Mouse (Mus musculus) heart, embryonic 15.5 days (tissue): ENCODE data around the gene Otud7b. TPM values are rescaled to one million over a fixed set of nuclear protein-coding genes. Genes with fewer than 3 reads are reported as not detected.

Source experiments
- ATAC-seq: fragments of 200-750 bp; cut with Nextera tagmentation; replicated peaks from 2 replicates; pipeline ENCODE4 v1.8.0; 2017; ENCODE audit warnings: low read depth, moderate TSS enrichment; ENCODE audit not compliant: insufficient number of reproducible peaks, insufficient read depth, low FRiP score
- H3K27ac ChIP-seq: fragments of 300-500 bp; sonication (generic); 2 replicates; pipeline ENCODE4 v1.5.1; 2015; ENCODE audit warnings: mild to moderate bottlenecking, inconsistent platforms
- H3K27me3 ChIP-seq: fragments of 300-500 bp; sonication (generic); 2 replicates; pipeline ENCODE4 v1.6.1; 2015; ENCODE audit warnings: inconsistent platforms
- H3K36me3 ChIP-seq: fragments of 300-500 bp; sonication (generic); 2 replicates; pipeline ENCODE4 v1.6.1; 2015; ENCODE audit warnings: mild to moderate bottlenecking, inconsistent platforms
- H3K4me1 ChIP-seq: fragments of 300-500 bp; sonication (generic); replicated peaks from 2 replicates; pipeline ENCODE4 v1.6.1; 2015; ENCODE audit warnings: inconsistent platforms
- H3K4me2 ChIP-seq: fragments of 300-500 bp; sonication (generic); 2 replicates; pipeline ENCODE4 v1.6.1; 2015; ENCODE audit warnings: inconsistent platforms, mild to moderate bottlenecking, moderate library complexity
- H3K4me3 ChIP-seq: fragments of 300-500 bp; sonication (generic); 2 replicates; pipeline ENCODE4 v1.5.1; 2015; ENCODE audit warnings: mild to moderate bottlenecking, inconsistent platforms
- H3K9ac ChIP-seq: fragments of 300-500 bp; sonication (generic); 2 replicates; pipeline ENCODE4 v1.6.1; 2015; ENCODE audit warnings: mild to moderate bottlenecking, inconsistent platforms
- H3K9me3 ChIP-seq: fragments of 300-500 bp; sonication (generic); replicated peaks from 2 replicates; pipeline ENCODE4 v1.6.1; 2016; ENCODE audit warnings: inconsistent platforms
- WGBS: fragments of 180-500 bp; shearing (Covaris S2); methylation state at CpG from one replicate; pipeline ENCODE4 v1.1.7; 2015; ENCODE audit warnings: mixed read lengths; 5-methylcytosine and 5-hydroxymethylcytosine counted together
- polyA plus RNA-seq: library from polyadenylated mRNA; unstranded; fragments of >200 nt; fragmentation: Nextera tagmentation; extraction: Ambion mirVana; gene quantifications from 2 replicates; pipeline ENCODE4 v1.2.1, GENCODE M21; 2015

Gene Otud7b
- polyA plus RNA-seq, 1 experiment from 2014 or later, result 20.1 TPM

DNA sequence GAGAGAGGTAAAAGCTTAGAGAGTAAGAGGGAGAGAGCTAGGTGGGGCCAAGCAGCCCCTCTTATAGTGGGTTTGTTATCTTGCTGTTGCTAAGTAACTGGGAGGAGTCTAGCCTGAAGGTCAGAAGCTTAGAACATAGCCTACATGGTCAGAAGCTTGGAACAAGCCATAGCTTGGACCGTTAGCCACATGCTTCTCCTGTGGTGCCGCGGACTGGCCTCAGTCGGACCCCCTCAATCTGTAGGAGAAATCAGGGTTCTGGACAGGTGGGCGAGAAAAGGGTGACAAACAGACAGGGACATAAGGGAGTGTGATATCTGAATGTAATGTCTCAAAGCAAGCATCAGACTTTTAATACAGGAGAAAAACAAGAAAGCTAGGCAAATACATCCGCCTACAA, 35.3 kb upstream of the Otud7b start:
- Histone ChIP-seq H3K27me3 (no peaks in the 10 kb centered on the region), H3K4me2 (no peak overlapping the region), H3K27ac (no peak overlapping the region), H3K9ac (no peak overlapping the region), H3K36me3 (no peaks in the 10 kb centered on the region), H3K4me3 (no peak overlapping the region), H3K9me3 (no peaks in the 10 kb centered on the region), H3K4me1 (peaks cover 10% of the 10 kb centered on the region; the same call in 1 of the 2 replicates)
- 88% methylated on average over 6 of the region's 6 CpGs for WGBS
- no peak for ATAC-seq

DNA sequence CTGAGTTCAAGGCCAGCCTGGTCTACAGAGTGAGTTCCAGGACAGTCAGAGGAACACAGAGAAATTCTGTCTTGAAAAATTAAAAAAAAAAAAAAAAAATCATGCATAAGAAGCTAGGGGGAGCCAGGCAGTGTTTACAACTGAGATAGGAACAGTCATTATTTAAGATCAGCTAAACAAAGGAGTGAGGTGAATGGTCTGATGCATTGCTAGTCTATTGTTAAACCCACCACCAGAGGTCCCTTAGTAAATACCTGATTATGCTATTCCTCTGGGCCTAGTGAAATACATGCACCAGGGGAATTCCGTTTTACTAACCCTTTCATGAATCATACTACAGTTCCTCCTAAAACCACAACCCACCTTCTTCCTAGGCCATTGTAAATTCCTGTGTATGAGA, 34.8 kb upstream of the Otud7b start:
- no peak overlapping the region for H3K4me3 ChIP-seq
- 50% methylated on average over 1 of the region's 1 CpGs for WGBS
- H3K9ac ChIP-seq, result no peak overlapping the region
- no peak overlapping the region for H3K27ac ChIP-seq
- H3K4me2 ChIP-seq, result no peak overlapping the region
- no peaks in the 10 kb centered on the region for H3K27me3 ChIP-seq
- peaks cover 10% of the 10 kb centered on the region; the same call in 1 of the 2 replicates for H3K4me1 ChIP-seq
- no peaks in the 10 kb centered on the region for H3K9me3 ChIP-seq
- H3K36me3 ChIP-seq, result no peaks in the 10 kb centered on the region
- ATAC-seq, result no peak

DNA sequence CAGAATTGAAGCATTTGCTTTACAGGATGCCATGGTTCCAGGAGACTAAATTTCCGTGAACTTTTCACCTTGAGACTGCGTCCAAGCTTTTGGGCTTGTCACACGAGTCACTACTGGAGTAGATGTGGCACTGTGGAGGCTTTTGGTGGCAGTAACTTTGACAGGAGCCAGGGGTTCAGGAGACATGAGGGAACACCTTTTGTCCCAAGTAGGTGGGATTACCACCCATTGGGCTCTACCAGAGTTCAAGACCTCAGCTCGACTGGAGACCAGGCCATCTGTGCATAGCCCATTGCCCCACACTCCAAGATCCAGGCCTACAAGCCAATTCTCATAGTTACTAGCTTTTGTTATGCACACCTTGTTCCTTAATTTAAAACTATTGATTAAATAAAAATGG, 34.1 kb upstream of the Otud7b start:
- Histone ChIP-seq H3K36me3 (no peaks in the 10 kb centered on the region), H3K9ac (no peak overlapping the region), H3K27ac (no peak overlapping the region), H3K4me1 (peaks cover 10% of the 10 kb centered on the region; the same call in 1 of the 2 replicates), H3K27me3 (no peaks in the 10 kb centered on the region), H3K4me2 (no peak overlapping the region), H3K9me3 (no peaks in the 10 kb centered on the region), H3K4me3 (no peak overlapping the region)
- ATAC-seq, result no peak
- 63% methylated on average over 4 of the region's 4 CpGs for WGBS

DNA sequence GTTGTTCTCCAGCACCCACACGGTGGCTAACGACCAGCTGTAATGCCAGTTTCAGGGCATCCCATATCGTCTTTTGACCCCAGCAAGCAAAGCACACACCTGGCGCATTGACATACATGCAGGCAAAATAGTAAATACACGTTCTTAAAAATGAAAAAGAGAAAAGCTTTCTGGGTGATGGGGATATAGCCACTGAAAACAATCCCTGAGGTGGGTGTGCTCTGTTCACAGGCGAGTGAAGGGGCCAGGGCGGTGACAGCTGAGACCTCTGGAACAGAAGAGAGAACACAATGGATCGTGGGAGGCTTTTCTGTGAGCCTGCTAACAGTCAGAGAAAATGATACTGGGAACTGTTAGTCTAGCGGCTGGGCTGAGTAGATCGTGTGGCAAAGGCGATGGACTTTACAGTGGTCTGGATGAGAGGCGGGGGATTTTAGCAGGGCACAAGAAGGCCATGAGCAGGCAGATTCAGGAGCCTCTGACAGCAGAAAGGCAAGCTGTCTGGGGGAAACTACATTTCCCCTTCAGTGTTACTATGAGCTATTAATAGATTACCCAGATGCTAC, 31.3 kb upstream of the Otud7b start:
- no peak overlapping the region for H3K27ac ChIP-seq
- 54% methylated on average over 12 of the region's 12 CpGs for WGBS
- no peak overlapping the region for H3K4me3 ChIP-seq
- no peak for ATAC-seq
- H3K4me1 ChIP-seq, result peaks cover 7% of the 10 kb centered on the region; the same call in 1 of the 2 replicates
- H3K36me3 ChIP-seq, result no peaks in the 10 kb centered on the region
- H3K27me3 ChIP-seq, result no peaks in the 10 kb centered on the region
- no peak overlapping the region for H3K9ac ChIP-seq
- no peak overlapping the region for H3K4me2 ChIP-seq
- H3K9me3 ChIP-seq, result no peaks in the 10 kb centered on the region

DNA sequence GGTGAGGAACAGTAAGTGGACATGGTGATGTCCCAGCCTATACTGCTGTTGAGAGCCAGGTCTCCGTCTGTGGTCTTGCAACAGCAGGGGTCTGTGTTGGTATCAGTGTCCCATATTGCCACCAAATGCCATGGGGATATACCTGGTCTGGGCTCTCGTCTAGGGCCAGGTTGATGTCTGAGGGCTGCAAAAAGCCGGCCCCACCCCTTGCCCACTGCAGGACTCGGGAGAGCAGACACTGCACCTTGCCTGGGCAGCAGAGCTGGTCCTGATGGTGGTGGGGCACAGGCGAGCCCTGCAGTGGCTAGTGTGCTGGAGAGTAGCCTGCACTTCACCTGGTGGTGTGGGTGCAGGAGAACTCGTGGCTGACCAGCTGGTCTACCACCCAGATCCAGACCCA, 26.3 kb upstream of the Otud7b start:
- peaks cover 6% of the 10 kb centered on the region for H3K4me1 ChIP-seq
- 63% methylated on average over 6 of the region's 6 CpGs for WGBS
- no peak overlapping the region for H3K4me2 ChIP-seq
- H3K9ac ChIP-seq, result no peak overlapping the region
- no peaks in the 10 kb centered on the region for H3K36me3 ChIP-seq
- H3K9me3 ChIP-seq, result no peaks in the 10 kb centered on the region
- no peaks in the 10 kb centered on the region for H3K27me3 ChIP-seq
- H3K4me3 ChIP-seq, result no peak overlapping the region
- no peak overlapping the region for H3K27ac ChIP-seq
- ATAC-seq, result no peak

DNA sequence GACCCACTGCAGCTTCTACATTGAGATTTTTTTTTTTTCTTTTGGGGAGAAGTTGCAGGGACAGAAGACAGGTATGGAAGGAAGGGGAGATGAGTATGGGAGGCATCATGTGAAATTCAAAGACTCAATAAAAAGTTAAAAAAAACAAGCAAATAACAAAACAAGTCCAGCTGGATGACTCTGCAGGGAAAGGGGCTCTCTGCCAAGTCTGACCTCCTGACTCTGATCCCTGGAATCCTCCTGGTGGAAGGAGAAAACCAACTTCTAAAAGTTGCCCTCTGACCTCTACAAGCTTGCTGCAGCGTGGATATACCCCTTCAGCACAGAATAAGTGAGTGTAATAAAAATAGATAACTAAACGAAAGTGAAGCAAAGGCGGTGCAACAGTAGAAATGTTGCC, 25.6 kb upstream of the Otud7b start:
- H3K4me3 ChIP-seq, result no peak overlapping the region
- no peak overlapping the region for H3K4me2 ChIP-seq
- ATAC-seq, result no peak
- no peaks in the 10 kb centered on the region for H3K27me3 ChIP-seq
- WGBS, result 60% methylated on average over 3 of the region's 3 CpGs
- H3K27ac ChIP-seq, result no peak overlapping the region
- no peaks in the 10 kb centered on the region for H3K36me3 ChIP-seq
- peaks cover 4% of the 10 kb centered on the region for H3K4me1 ChIP-seq
- no peaks in the 10 kb centered on the region for H3K9me3 ChIP-seq
- no peak overlapping the region for H3K9ac ChIP-seq

DNA sequence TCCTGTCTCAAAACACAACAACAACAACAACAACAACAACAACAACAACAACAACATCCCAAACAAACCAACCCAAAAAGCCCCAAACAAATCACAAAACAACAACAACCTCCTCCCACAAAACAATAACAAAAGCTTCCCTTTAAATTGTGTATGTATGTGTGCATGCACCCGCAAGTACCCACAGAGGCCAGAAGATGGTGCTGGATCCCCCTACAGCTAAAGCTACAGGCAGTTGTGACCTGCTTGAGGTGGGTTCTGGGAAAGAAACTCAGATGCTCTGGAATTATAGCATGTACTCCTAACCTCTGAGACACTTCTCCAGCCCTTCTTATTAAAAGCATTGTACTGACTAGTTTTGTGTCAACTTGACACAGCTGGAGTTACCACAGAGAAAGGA, 23.3 kb upstream of the Otud7b start:
- no peak for ATAC-seq
- Histone ChIP-seq H3K4me1 (peaks cover 4% of the 10 kb centered on the region), H3K27ac (no peak overlapping the region), H3K27me3 (no peaks in the 10 kb centered on the region), H3K9me3 (no peaks in the 10 kb centered on the region), H3K9ac (no peak overlapping the region), H3K4me2 (no peak overlapping the region), H3K4me3 (no peak overlapping the region), H3K36me3 (no peaks in the 10 kb centered on the region)
- WGBS, result 48% methylated on average over 1 of the region's 1 CpGs

DNA sequence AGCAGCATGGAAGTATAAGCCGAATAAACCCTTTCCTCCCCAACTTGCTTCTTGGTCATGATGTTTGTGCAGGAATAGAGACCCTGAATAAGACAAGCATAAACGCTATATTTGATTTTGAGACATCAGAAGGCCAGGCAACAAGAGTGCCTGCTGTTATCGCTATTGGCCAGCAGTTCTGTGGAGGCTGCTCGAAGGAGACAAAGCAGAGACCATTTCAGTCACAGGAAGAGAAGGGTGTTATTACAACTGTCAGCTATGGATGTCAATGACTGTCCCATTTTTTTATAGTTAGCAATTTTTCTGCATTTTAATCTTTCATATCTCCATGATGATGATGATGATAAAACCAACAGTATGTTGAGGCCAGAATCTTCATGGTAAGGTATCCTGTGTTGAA, 22.7 kb upstream of the Otud7b start:
- Histone ChIP-seq H3K27ac (no peak overlapping the region), H3K4me3 (no peak overlapping the region), H3K9me3 (no peaks in the 10 kb centered on the region), H3K4me2 (no peak overlapping the region), H3K4me1 (peaks cover 4% of the 10 kb centered on the region), H3K9ac (no peak overlapping the region), H3K27me3 (no peaks in the 10 kb centered on the region), H3K36me3 (no peaks in the 10 kb centered on the region)
- 84% methylated on average over 4 of the region's 4 CpGs for WGBS
- no peak for ATAC-seq

DNA sequence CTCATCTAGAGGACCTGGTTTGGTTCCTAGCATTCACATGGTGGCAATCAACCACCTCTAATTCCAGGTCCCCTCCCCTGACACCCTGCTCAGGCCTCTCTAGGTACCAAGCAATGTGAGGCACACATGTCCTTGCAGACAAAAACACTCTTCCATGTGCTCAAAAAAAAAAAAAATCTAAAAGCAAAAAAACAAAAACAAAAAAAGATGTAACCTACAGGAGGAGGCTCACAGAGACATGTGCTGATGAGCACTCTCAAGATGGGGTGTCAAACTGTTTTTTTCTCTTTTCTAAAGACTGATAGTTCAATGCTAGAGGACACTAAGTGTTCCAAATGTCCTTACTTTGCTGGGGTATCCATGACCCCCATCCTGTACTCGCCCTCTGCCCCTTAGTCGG, 22.2 kb upstream of the Otud7b start:
- Histone ChIP-seq H3K36me3 (no peaks in the 10 kb centered on the region), H3K4me3 (no peak overlapping the region), H3K9ac (no peak overlapping the region), H3K4me1 (peaks cover 4% of the 10 kb centered on the region), H3K4me2 (no peak overlapping the region), H3K27me3 (no peaks in the 10 kb centered on the region), H3K9me3 (no peaks in the 10 kb centered on the region), H3K27ac (no peak overlapping the region)
- no peak for ATAC-seq
- WGBS, result 84% methylated on average over 2 of the region's 2 CpGs

DNA sequence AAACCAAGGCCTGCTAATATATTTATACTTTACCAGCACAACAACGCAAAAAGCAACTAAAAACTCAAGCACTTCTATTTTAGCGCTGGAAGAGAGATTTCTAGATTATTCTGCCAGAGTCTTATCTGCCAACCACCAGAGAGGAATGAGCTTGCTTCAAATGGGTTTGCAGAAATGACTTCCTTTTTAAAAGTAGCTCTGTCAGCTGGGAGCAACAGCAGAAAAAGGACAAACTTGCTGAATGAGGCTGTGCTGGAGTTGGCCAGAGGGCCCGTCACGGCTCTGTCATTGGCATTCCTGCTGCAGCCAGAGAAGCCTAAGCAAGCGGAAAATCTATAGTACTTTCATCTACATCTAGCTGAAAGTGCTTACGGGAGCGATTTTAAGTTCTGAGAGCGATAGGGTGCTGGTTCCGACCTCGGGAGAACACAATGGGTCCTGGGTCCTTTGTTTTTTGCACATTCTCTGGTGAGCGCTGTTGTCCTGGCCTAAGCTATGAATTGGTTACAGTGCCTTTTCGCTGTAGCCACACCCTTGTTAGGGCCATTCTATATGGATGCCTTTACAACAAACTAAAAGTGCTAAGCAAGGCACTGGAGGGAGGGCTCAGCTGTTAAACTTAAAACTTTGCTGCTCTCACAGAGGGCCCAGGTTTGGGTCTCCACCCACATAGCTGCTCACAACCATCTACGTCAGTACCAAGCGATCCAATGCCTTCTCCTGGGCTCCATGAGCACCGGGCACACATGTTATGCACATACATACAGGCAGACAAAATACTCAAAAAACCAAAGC, 21.4 kb upstream of the Otud7b start:
- no peaks in the 10 kb centered on the region for H3K9me3 ChIP-seq
- H3K4me1 ChIP-seq, result peaks cover 4% of the 10 kb centered on the region
- no peaks in the 10 kb centered on the region for H3K36me3 ChIP-seq
- H3K27me3 ChIP-seq, result no peaks in the 10 kb centered on the region
- no peak overlapping the region for H3K4me2 ChIP-seq
- no peak overlapping the region for H3K4me3 ChIP-seq
- no peak overlapping the region for H3K9ac ChIP-seq
- 70% methylated on average over 15 of the region's 15 CpGs for WGBS
- ATAC-seq, result no peak
- H3K27ac ChIP-seq, result no peak overlapping the region

DNA sequence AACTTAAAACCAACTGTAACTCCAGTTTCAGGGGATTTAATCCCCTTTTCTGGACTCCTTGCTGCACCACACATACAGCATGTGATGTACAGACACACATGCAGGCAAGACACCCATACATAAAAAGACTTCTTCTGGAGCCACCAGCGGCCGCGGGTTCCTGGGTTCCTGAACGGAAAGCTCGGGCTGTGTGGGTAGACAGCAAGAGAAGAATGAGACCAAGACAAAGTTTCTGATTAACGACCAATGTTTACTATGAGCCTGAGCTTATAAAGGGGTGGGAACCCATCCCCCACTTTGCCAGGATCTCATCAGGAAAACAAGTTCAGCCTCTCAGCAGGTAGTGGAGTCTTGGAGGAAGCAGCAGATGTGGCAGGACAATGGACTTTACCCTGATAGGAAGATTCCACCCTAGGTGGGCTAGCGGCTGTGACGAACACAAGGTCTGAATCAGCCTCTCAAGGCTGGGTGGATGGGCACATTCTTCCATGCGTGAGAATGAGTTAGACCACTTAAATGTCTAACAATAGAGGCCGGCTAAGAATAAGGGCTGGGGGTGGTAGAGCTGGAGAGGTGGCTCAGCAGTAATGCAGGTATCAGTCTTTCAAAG, 20.1 kb upstream of the Otud7b start:
- Histone ChIP-seq H3K27ac (no peak overlapping the region), H3K4me2 (no peak overlapping the region), H3K36me3 (no peaks in the 10 kb centered on the region), H3K9ac (no peak overlapping the region), H3K4me1 (peaks cover 4% of the 10 kb centered on the region), H3K27me3 (no peaks in the 10 kb centered on the region), H3K4me3 (no peak overlapping the region), H3K9me3 (no peaks in the 10 kb centered on the region)
- no peak for ATAC-seq
- 80% methylated on average over 10 of the region's 10 CpGs for WGBS

DNA sequence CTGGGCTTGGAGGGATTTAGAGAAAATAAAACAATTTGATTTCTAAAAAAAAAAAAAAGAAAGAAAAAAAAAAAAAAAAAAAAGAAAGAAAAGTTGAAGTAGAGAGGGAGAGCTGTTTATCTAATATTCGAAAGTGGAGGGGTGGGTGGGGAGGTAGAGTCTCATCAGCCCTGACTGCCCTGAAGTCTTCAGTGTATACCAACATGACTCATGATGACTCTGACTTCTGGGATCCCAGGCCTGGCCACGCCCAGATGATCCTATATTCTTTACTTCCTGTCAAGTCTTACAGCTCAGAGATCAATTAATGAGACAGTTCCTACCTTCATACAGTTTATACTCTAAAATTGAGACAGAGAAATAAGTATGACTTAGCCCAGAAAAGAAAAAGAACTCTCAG, 17.1 kb upstream of the Otud7b start:
- no peaks in the 10 kb centered on the region for H3K27me3 ChIP-seq
- no peak for ATAC-seq
- H3K9me3 ChIP-seq, result no peaks in the 10 kb centered on the region
- H3K9ac ChIP-seq, result no peak overlapping the region
- no peak overlapping the region for H3K4me3 ChIP-seq
- 64% methylated on average over 2 of the region's 2 CpGs for WGBS
- no peaks in the 10 kb centered on the region for H3K36me3 ChIP-seq
- H3K27ac ChIP-seq, result no peak overlapping the region
- no peak overlapping the region for H3K4me2 ChIP-seq
- peaks cover 4% of the 10 kb centered on the region for H3K4me1 ChIP-seq
